Mouse (Mus musculus): ENCODE measurements around the gene Ciao1.
"Not testable (repeated sequence)": the region's sequence is repeated elsewhere in the genome, so short reads cannot be mapped to it uniquely, and the experiment has no call there.

Ciao1 gene

GRCm38 (mm10) chr2:127247592-127248333, at the start of gene Ciao1, which contains the start of gene Tmem127:
Gene Ciao1, minus strand, starts transcription at chr2:127247816.
Gene Tmem127, plus strand, starts transcription at chr2:127247908.
- in situ Hi-C loops (cut with MseI, MboI): no loop called here

- in situ Hi-C loops (cut with MseI, MboI): no loop called here
These were observed 49.6 kb upstream of the Ciao1 start for GRCm38 (mm10) chr2:127297001-127297805.

- in situ Hi-C loops (cut with MseI, MboI): no loop called here
These were observed 44.6 kb upstream of the Ciao1 start for GRCm38 (mm10) chr2:127292250-127292649.

GRCm38 (mm10) chr2:127278162-127278561, 30.5 kb upstream of the Ciao1 start:
- in situ Hi-C loops (cut with MseI, MboI): no loop called here

GRCm38 (mm10) chr2:127275551-127276320, 28.1 kb upstream of the Ciao1 start:
- in situ Hi-C loops (cut with MseI, MboI): no loop called here

GRCm38 (mm10) chr2:127274590-127274989, 27.0 kb upstream of the Ciao1 start:
- in situ Hi-C loops (cut with MseI, MboI): no loop called here

GRCm38 (mm10) chr2:127272806-127273205, 25.2 kb upstream of the Ciao1 start:
- in situ Hi-C loops (cut with MseI, MboI): no loop called here

- in situ Hi-C loops (cut with MseI, MboI): not testable (repeated sequence)
These were observed 24.4 kb upstream of the Ciao1 start for GRCm38 (mm10) chr2:127272049-127272448.

- in situ Hi-C loops (cut with MseI, MboI): no loop called here
These were observed 23.5 kb upstream of the Ciao1 start for GRCm38 (mm10) chr2:127271042-127271515.

GRCm38 (mm10) chr2:127270300-127271041, 22.9 kb upstream of the Ciao1 start:
- in situ Hi-C loops (cut with MseI, MboI): no loop called here

GRCm38 (mm10) chr2:127269491-127270299, 22.1 kb upstream of the Ciao1 start, which contains the start of gene Stard7:
Gene Stard7, plus strand, starts transcription at chr2:127270218.
- in situ Hi-C loops (cut with MseI, MboI): no loop called here

GRCm38 (mm10) chr2:127267854-127268253, 20.2 kb upstream of the Ciao1 start:
- in situ Hi-C loops (cut with MseI, MboI): no loop called here

GRCm38 (mm10) chr2:127262480-127262879, 14.9 kb upstream of the Ciao1 start:
- in situ Hi-C loops (cut with MseI, MboI): no loop called here

- in situ Hi-C loops (cut with MseI, MboI): no loop called here
These were observed 11.7 kb upstream of the Ciao1 start for GRCm38 (mm10) chr2:127259340-127259739.

- in situ Hi-C loops (cut with MseI, MboI): no loop called here
These were observed 7.7 kb upstream of the Ciao1 start for GRCm38 (mm10) chr2:127255294-127255693.

GRCm38 (mm10) chr2:127254604-127255134, 7.1 kb upstream of the Ciao1 start:
- in situ Hi-C loops (cut with MseI, MboI): no loop called here

GRCm38 (mm10) chr2:127252787-127253186, 5.2 kb upstream of the Ciao1 start:
- in situ Hi-C loops (cut with MseI, MboI): no loop called here

GRCm38 (mm10) chr2:127251880-127252527, 4.4 kb upstream of the Ciao1 start:
- in situ Hi-C loops (cut with MseI, MboI): no loop called here

- in situ Hi-C loops (cut with MseI, MboI): no loop called here
These were observed 3.8 kb upstream of the Ciao1 start for GRCm38 (mm10) chr2:127251457-127251856.

All from mouse trophoblast stem cell (cell line).